Mouse (Mus musculus) retina, postnatal 1 day (tissue): ENCODE measurements around the gene Plch2.

Experiments used
- DNase-seq: peaks from one replicate; pipeline ENCODE4 v3.0.0-alpha.2; 2012

The Plch2 gene

GRCm38 (mm10) chr4:154983767-154984166 is 72.8 kb downstream of the Plch2 start:
- peak; percentile 32 for DNase-seq

- no peak for DNase-seq
Measured at GRCm38 (mm10) chr4:154982247-154983120, 74.1 kb downstream of the Plch2 start.

GRCm38 (mm10) chr4:154981530-154981929 is 75.1 kb downstream of the Plch2 start:
- peak; percentile 76 for DNase-seq

- no peak for DNase-seq
Measured at GRCm38 (mm10) chr4:154981076-154981475, 75.5 kb downstream of the Plch2 start.

GRCm38 (mm10) chr4:154980110-154980509 is 76.5 kb downstream of the Plch2 start:
- DNase-seq, result peak; percentile 29

- DNase-seq, result no peak
Measured at GRCm38 (mm10) chr4:154974163-154974611, 82.4 kb downstream of the Plch2 start.

GRCm38 (mm10) chr4:154972546-154972945 is 84.0 kb downstream of the Plch2 start:
- DNase-seq, result no peak

- peak; percentile 74 for DNase-seq
Measured at GRCm38 (mm10) chr4:154967173-154967572, 89.4 kb downstream of the Plch2 start.

- no peak for DNase-seq
Measured at GRCm38 (mm10) chr4:154965856-154966255, 90.7 kb downstream of the Plch2 start.

GRCm38 (mm10) chr4:154964581-154965235 is 91.9 kb downstream of the Plch2 start:
- no peak for DNase-seq

- DNase-seq, result peak; percentile 97
Measured at GRCm38 (mm10) chr4:154963901-154964580, 92.5 kb downstream of the Plch2 start, which contains the start of gene Pank4. TSS of gene Pank4 (plus strand) at chr4:154964123.

GRCm38 (mm10) chr4:154963190-154963836 is 93.3 kb downstream of the Plch2 start:
- DNase-seq, result no peak

- DNase-seq, result no peak
Measured at GRCm38 (mm10) chr4:154962683-154963082, 93.9 kb downstream of the Plch2 start.

- no peak for DNase-seq
Measured at GRCm38 (mm10) chr4:154961911-154962310, 94.7 kb downstream of the Plch2 start.

GRCm38 (mm10) chr4:154961226-154961738 is 95.3 kb downstream of the Plch2 start:
- peak; percentile 73 for DNase-seq

- peak; percentile 98 for DNase-seq
Measured at GRCm38 (mm10) chr4:154960690-154961225, 95.8 kb downstream of the Plch2 start, which contains the start of gene Hes5. TSS of gene Hes5 (plus strand) at chr4:154960923.

GRCm38 (mm10) chr4:154960021-154960689 is 96.4 kb downstream of the Plch2 start:
- no peak for DNase-seq

- no peak for DNase-seq
Measured at GRCm38 (mm10) chr4:154958621-154959020, 98.0 kb downstream of the Plch2 start.

- peak; percentile 99 for DNase-seq
Measured at GRCm38 (mm10) chr4:154958171-154958570, 98.4 kb downstream of the Plch2 start.

- DNase-seq, result peak; percentile 61
Measured at GRCm38 (mm10) chr4:154957289-154957993, 99.1 kb downstream of the Plch2 start.

GRCm38 (mm10) chr4:154956604-154957003 is 100.0 kb downstream of the Plch2 start:
- peak; percentile 11 for DNase-seq
